1 mouse cellular context compared by ENCODE assay signal in the genomic region with DNA sequence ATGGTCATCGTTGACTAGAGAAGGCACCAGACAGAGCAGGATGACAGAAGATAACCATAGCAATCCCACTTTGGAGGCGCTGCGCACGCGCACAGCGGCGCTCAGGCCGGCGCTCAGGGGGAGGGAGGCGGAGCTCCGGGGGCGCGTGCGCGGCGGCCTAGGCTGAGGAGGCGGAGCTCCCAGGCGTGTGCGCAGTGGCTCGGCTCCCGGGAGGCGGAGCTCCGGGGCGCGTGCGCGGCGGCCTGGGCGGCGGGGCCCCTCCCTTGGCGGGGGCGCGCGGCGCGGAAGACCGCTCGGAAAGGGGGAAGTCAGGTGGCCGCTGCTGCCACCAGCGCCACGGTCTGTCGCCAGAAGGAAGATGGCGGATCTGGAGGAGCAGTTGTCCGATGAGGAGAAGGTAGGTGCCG.
TF ChIP-seq lines count a peak whose summit lies in the region.

No protein-coding gene starts in this region.

TF ChIP-seq in CH12.LX, 34 proteins besides CTCF, POLR2A, EP300 and RAD21 (continued from another document):
- TF ChIP-seq JUN (IDR thresholded peaks at IDR 0.05; ENCODE audit: insufficient read depth, low read depth, low read length) (no peak), ZC3H11A (IDR thresholded peaks at IDR 0.05; ENCODE audit: low read depth, low read length) (no peak), BHLHE40 (IDR thresholded peaks at IDR 0.05; ENCODE audit: low read depth, low read length) (0 out of 2 replicates have a peak, but pooled peaks have one; percentile 14), IRF4 (IDR thresholded peaks at IDR 0.05; ENCODE audit: low read depth, low read length) (peak; percentile 21), MXI1 (IDR thresholded peaks at IDR 0.05; ENCODE audit: low read depth, low read length) (peak; percentile 69; the same call in 1 of the 2 replicates), CHD1 (IDR thresholded peaks at IDR 0.05; ENCODE audit: low read depth, low read length) (no peak), ZKSCAN1 (IDR thresholded peaks at IDR 0.05; ENCODE audit: borderline replicate concordance, low read depth, low read length) (no peak), MAX (IDR thresholded peaks at IDR 0.05; ENCODE audit: low read length) (0 out of 2 replicates have a peak, but pooled peaks have one; percentile 39), USF1 (IDR thresholded peaks at IDR 0.05; ENCODE audit: low read depth, low read length) (peak; percentile 66), HCFC1 (IDR thresholded peaks at IDR 0.05; ENCODE audit: low read depth, low read length) (no peak), PAX5 (IDR thresholded peaks at IDR 0.05; ENCODE audit: low read length) (no peak), ZNF384 (IDR thresholded peaks at IDR 0.05; ENCODE audit: low read depth, low read length) (no peak), MYC (IDR thresholded peaks at IDR 0.05; ENCODE audit: low read depth, low read length) (no peak), ZMIZ1 (IDR thresholded peaks at IDR 0.05; ENCODE audit: low read depth, low read length) (peak; percentile 72), ETS1 (conservative IDR thresholded peaks at IDR 0.05; ENCODE audit: low read depth, low read length) (no peak), CHD2 (IDR thresholded peaks at IDR 0.05; ENCODE audit: low read length) (no peak), ELF1 (IDR thresholded peaks at IDR 0.05; ENCODE audit: low read depth, low read length) (peak; percentile 76)
